Mouse (Mus musculus) ES-Bruce4 (cell line): Measurements from ENCODE around the gene Satb2.

Source experiments
- CTCF ChIP-seq: IDR thresholded peaks from one replicate; pipeline ENCODE4 v1.8.1; 2011; ENCODE audit warnings: low read depth, low read length
- EP300 ChIP-seq: IDR thresholded peaks from 2 replicates; pipeline ENCODE4 v1.6.1; 2011; ENCODE audit warnings: low read depth, low read length; ENCODE audit not compliant: insufficient read depth

- TF ChIP-seq CTCF (no peak), EP300 (no peak)
Observed at GRCm38 (mm10) chr1:56764205-56764604, 214.2 kb downstream of the Satb2 start.
